Mouse (Mus musculus) lung, postnatal 0 days (tissue): ENCODE measurements at regions not wholly inside any gene's neighbourhood (a gene's known extent, or its start where the extent isn't known, plus 50 kb on each side); places are given as distances from the start of the nearest gene placed in this dataset.

Source experiments
- CTCF ChIP-seq: IDR thresholded peaks from 2 replicates; pipeline ENCODE4 v1.5.1; 2016; ENCODE audit warnings: antibody characterized with exemption, mild to moderate bottlenecking
- EP300 ChIP-seq: IDR thresholded peaks from 2 replicates; pipeline ENCODE4 v1.6.1; 2016; ENCODE audit warnings: antibody characterized with exemption, mild to moderate bottlenecking, control low read depth

DNA sequence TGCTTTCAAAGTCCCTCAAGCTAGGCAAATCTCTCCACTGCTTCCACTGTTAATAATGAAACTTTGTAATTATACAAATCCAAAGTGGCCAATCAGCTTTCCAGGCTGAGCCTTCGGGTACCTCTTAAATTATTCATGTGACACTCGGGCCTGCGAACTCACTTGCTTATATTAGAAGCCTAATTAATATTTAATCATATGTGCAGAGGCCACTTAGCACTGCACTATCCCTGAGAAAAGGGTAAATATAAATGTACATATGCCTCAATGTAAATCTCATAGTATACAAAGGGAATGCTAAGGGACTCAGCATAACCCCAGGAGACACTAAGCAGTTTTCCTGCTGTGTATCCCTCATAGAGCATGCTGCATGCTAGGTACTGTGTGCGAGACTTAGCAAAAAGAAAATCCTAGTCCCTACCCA, 277.2 kb upstream of the Mms22l start:
- TF ChIP-seq CTCF (no peak), EP300 (no peak)
